Mouse (Mus musculus): Measurements from ENCODE around the gene Plcg2.

Gene Plcg2

GRCm38 (mm10) chr8:117684504-117684903 is 186.4 kb downstream of the Plcg2 start:
- no peak for DNase-seq (ENCODE audit: inconsistent age in 2 of 2, low spot score in 1 of 2)
